Mouse (Mus musculus): ENCODE data around the gene Zfp354c.

DNA sequence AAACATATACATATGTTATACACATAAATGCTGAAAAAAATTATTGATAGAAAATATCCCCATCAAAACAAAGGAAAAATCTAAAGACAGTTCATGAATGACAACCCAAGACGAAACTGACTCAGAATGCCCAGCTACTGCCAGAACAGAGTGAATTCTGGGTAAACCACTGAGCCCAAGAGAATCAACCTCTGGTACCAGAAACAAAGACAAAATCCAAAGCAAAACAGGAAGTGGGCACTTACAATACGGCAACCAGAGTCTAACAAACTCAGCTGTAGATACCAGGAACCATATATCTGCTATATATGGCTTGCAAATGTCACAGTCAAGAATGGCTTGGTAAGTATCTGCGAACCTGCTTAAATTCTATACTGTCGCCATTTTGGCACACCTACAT is 8.2 kb upstream of the Zfp354c start:
- TF ChIP-seq CTCF (IDR thresholded peaks at IDR 0.05; ENCODE audit: borderline replicate concordance, insufficient read depth, low read depth, low read length) (no peak), POLR2A (IDR thresholded peaks at IDR 0.05; ENCODE audit: borderline replicate concordance, insufficient read depth, low read length) (no peak)
